Mouse (Mus musculus) kidney, adult 9 months (tissue): Measurements from ENCODE around the gene Psrc1.

Source experiments
- DNase-seq: peaks from one replicate; pipeline ENCODE4 v3.0.0; 2022

Psrc1 gene

GRCm38 (mm10) chr3:108383485-108384354 lies at the start of gene Psrc1:
TSS of gene Psrc1 (plus strand) at chr3:108383839.
- peak; percentile 89 for DNase-seq

GRCm38 (mm10) chr3:108336878-108337277 lies 46.8 kb upstream of the Psrc1 start:
- DNase-seq, result no peak

- no peak for DNase-seq
Observed at GRCm38 (mm10) chr3:108341040-108341439, 42.6 kb upstream of the Psrc1 start.

- DNase-seq, result no peak
Observed at GRCm38 (mm10) chr3:108342185-108342584, 41.5 kb upstream of the Psrc1 start.

GRCm38 (mm10) chr3:108345855-108346254 lies 37.8 kb upstream of the Psrc1 start:
- no peak for DNase-seq

GRCm38 (mm10) chr3:108348376-108348775 lies 35.3 kb upstream of the Psrc1 start:
- no peak for DNase-seq

GRCm38 (mm10) chr3:108355245-108355644 lies 28.4 kb upstream of the Psrc1 start:
- DNase-seq, result no peak

GRCm38 (mm10) chr3:108357051-108357450 lies 26.6 kb upstream of the Psrc1 start:
- DNase-seq, result no peak

GRCm38 (mm10) chr3:108358445-108358844 lies 25.2 kb upstream of the Psrc1 start:
- DNase-seq, result no peak

GRCm38 (mm10) chr3:108360894-108361293 lies 22.7 kb upstream of the Psrc1 start:
- DNase-seq, result no peak

- no peak for DNase-seq
Observed at GRCm38 (mm10) chr3:108363626-108364025, 20.0 kb upstream of the Psrc1 start.

GRCm38 (mm10) chr3:108364270-108364995 lies 19.2 kb upstream of the Psrc1 start, which contains the start of gene Mybphl:
TSS of gene Mybphl (plus strand) at chr3:108364911.
- DNase-seq, result no peak

GRCm38 (mm10) chr3:108367173-108367572 lies 16.5 kb upstream of the Psrc1 start:
- DNase-seq, result no peak

- no peak for DNase-seq
Observed at GRCm38 (mm10) chr3:108367828-108368227, 15.8 kb upstream of the Psrc1 start.

- DNase-seq, result no peak
Observed at GRCm38 (mm10) chr3:108368721-108369120, 14.9 kb upstream of the Psrc1 start.

GRCm38 (mm10) chr3:108372274-108372673 lies 11.4 kb upstream of the Psrc1 start:
- DNase-seq, result no peak

- DNase-seq, result no peak
Observed at GRCm38 (mm10) chr3:108372691-108373090, 10.9 kb upstream of the Psrc1 start.

- DNase-seq, result no peak
Observed at GRCm38 (mm10) chr3:108378875-108379663, 4.6 kb upstream of the Psrc1 start.

- no peak for DNase-seq
Observed at GRCm38 (mm10) chr3:108380695-108381094, 2.9 kb upstream of the Psrc1 start.

GRCm38 (mm10) chr3:108381945-108382875 lies 1.4 kb upstream of the Psrc1 start:
- DNase-seq, result no peak

GRCm38 (mm10) chr3:108384425-108384824 lies 786 bp downstream of the Psrc1 start:
- no peak for DNase-seq

- no peak for DNase-seq
Observed at GRCm38 (mm10) chr3:108386186-108386585, 2.5 kb downstream of the Psrc1 start.
